Mouse (Mus musculus) hindbrain, embryonic 12.5 days (tissue): ENCODE results near the gene Catip. TPM values are rescaled to one million over a fixed set of nuclear protein-coding genes. Genes with fewer than 3 reads are reported as not detected.
"Not testable (repeated sequence)": the region's sequence is repeated elsewhere in the genome, so short reads cannot be mapped to it uniquely, and the experiment has no call there.

Experiments
- ATAC-seq: fragments of 200-750 bp; cut with Nextera tagmentation; 2 replicates; pipeline ENCODE4 v1.8.0; 2017; ENCODE audit warnings: moderate TSS enrichment; ENCODE audit not compliant: low FRiP score
- H3K27ac ChIP-seq: fragments of 300-500 bp; sonication (generic); 2 replicates; pipeline ENCODE4 v1.5.1; 2016; ENCODE audit warnings: mild to moderate bottlenecking
- H3K27me3 ChIP-seq: fragments of 300-500 bp; sonication (generic); 2 replicates; pipeline ENCODE4 v1.6.1; 2016; ENCODE audit warnings: mild to moderate bottlenecking
- H3K36me3 ChIP-seq: fragments of 300-500 bp; sonication (generic); 2 replicates; pipeline ENCODE4 v1.6.1; 2016; ENCODE audit warnings: mild to moderate bottlenecking
- H3K4me1 ChIP-seq: fragments of 300-500 bp; sonication (generic); 2 replicates; pipeline ENCODE4 v1.6.1; 2016
- H3K4me2 ChIP-seq: fragments of 300-500 bp; sonication (generic); replicated peaks from 2 replicates; pipeline ENCODE4 v1.6.1; 2016; ENCODE audit warnings: mild to moderate bottlenecking
- H3K4me3 ChIP-seq: fragments of 300-500 bp; sonication (generic); 2 replicates; pipeline ENCODE4 v1.5.1; 2016; ENCODE audit warnings: mild to moderate bottlenecking
- H3K9ac ChIP-seq: fragments of 300-500 bp; sonication (generic); 2 replicates; pipeline ENCODE4 v1.6.1; 2016; ENCODE audit warnings: mild to moderate bottlenecking, moderate library complexity
- H3K9me3 ChIP-seq: fragments of 300-500 bp; sonication (generic); replicated peaks from 2 replicates; pipeline ENCODE4 v1.6.1; 2016; ENCODE audit warnings: mild to moderate bottlenecking
- WGBS: fragments of 180-500 bp; shearing (Covaris S2); methylation state at CpG from one replicate; pipeline ENCODE4 v1.1.7; 2016; 5-methylcytosine and 5-hydroxymethylcytosine counted together
- polyA plus RNA-seq: library from polyadenylated mRNA; unstranded; fragments of >200 nt; fragmentation: Nextera tagmentation; extraction: Ambion mirVana; gene quantifications from 2 replicates; pipeline ENCODE4 v1.2.1, GENCODE M21; 2016

The Catip gene
- polyA plus RNA-seq, 1 experiment from 2014 or later: 1.5 TPM

DNA sequence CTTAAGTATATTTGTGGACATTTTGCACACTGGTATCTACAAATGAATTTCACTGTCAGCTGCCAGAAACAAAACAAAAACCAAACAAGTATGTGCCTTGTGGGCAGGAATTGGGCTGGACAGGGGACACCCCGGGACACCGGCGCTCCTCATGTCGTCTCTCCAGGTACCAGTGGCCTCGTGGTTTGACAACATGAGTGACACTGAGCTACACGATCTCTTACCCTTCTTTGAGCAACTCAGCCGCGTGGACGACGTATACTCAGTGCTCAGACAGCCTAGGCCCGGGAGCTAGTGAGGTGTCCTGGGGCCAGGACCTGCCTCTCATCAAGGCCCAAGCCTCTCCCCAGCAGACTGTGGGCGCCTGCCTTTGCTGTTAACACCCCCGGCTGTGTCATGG is 33.4 kb downstream of the Catip start:
- no peak overlapping the region for H3K4me3 ChIP-seq
- no peak overlapping the region for H3K27ac ChIP-seq
- no peak overlapping the region for H3K9ac ChIP-seq
- peaks cover 32% of the 10 kb centered on the region for H3K4me1 ChIP-seq
- ATAC-seq: no peak
- H3K4me2 ChIP-seq: no peak overlapping the region
- H3K36me3 ChIP-seq: peaks cover 12% of the 10 kb centered on the region
- H3K9me3 ChIP-seq: no peaks in the 10 kb centered on the region
- 87% methylated on average over 12 of the region's 13 CpGs for WGBS
- H3K27me3 ChIP-seq: 0 out of 2 replicates have a peak, but pooled peaks cover 5% of the 10 kb centered on the region

DNA sequence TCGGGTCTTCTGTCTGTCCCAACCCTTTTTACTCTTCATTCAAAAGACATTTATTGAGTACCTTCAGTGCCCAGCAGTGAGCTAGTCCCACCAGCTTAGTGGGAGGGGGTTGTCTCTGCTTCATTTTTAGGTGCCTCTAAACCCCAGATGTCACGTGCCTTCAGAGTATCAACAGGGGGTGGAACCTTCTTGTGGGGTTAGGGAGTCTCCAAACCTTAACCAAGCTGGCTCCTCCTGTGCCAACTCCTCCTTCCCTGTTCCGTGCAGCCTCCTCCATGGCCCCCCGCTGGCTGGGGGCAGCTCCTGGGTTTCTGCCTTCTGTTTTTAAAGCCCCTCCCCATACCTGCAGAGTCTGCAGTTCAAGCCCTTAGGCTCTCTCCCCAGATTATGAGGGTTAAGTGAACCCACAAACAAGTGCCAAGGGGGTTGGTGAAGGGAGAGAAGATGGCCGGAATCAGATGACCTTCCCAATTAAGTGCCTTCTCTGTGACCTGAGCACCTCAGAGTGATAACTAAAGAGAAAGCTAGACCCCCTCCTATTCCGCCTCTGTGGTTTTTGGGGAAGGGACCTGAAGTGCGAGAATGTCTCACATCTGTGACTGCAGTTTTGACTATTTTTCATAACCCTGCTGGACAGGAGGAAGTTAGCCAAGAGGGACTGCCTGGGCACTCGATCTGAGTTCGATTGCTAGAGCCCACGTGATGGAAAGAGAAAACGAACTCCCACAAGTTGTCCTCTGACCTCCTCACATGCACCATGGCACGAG is 34.7 kb downstream of the Catip start:
- peaks cover 12% of the 10 kb centered on the region for H3K36me3 ChIP-seq
- H3K27ac ChIP-seq: peak overlapping the region; percentile 82
- H3K27me3 ChIP-seq, ATAC-seq, H3K9me3 ChIP-seq: not testable (repeated sequence)
- WGBS: 6% methylated on average over 12 of the region's 12 CpGs
- H3K4me3 ChIP-seq: peak overlapping the region; percentile 42
- H3K9ac ChIP-seq: peak overlapping the region; percentile 59; the same call in 1 of the 2 replicates
- H3K4me2 ChIP-seq: peak overlapping the region; percentile 83
- H3K4me1 ChIP-seq: peaks cover 29% of the 10 kb centered on the region

DNA sequence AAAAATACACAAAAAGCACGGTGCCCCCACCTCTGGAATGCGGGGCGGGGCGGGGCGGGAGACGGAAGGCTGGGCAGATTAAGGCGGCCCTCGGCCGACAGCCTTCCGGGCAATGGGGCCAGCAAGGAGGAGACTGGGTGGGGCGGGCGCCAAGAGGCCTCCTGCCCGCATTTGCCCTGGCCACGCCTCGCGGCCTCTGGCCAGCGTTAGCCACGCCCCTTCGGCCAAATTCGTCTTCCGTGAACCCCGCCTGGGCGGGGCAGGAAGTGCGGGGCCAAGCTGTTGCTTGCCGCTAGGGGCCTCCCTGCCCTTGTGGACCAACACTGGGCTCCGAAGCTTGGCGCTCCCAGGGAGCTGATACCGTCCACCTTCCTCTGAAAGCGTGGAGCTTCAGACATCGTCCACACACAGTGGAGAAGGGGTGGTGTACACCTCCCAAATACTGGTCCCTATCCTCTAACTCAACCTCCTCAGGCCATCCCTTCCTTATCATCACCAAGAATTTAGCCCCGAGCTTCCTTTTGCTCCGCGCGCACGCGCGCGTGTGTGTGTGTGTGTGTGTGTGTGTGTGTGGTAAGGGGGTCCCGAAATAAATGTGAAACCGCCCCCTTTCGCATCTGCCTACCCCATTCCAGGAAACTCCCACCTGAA is 35.5 kb downstream of the Catip start:
- Histone ChIP-seq H3K4me1 (peaks cover 25% of the 10 kb centered on the region), H3K4me3 (peak overlapping the region; percentile 42), H3K27ac (peak overlapping the region; percentile 82), H3K36me3 (peaks cover 12% of the 10 kb centered on the region), H3K27me3 (no peaks in the 10 kb centered on the region; the same call in 1 of the 2 replicates), H3K9me3 (no peaks in the 10 kb centered on the region), H3K4me2 (peak overlapping the region; percentile 83), H3K9ac (peak overlapping the region; percentile 59)
- peak; percentile 89 for ATAC-seq
- under 1% methylated on average over 41 of the region's 41 CpGs for WGBS

DNA sequence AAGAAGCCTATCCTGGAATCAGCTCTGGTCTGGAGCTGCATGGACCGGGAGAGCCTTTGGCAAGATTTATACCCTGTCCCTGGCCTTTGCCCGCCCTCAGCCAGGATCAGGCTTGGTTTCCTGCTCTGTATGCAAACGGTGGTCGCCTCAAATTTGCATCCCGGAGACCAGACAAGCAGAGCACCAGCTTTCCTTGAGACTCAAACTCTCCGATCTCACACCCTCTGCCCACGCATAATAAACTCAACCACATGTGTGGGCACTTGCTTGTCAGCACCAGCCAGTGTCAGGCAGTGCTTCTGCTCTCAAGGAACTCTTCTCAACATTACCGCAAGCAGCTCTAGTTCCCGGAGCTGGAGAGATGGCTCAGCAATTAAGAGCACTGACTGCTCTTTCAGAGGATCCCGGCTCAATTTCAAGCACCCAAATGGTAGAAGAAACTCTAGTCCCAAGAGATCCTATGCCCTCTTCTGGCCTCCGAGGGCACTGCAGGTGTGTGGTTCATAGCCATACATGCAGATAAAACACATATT is 36.1 kb downstream of the Catip start:
- H3K4me3 ChIP-seq: peak overlapping the region; percentile 42
- no peaks in the 10 kb centered on the region for H3K9me3 ChIP-seq
- peak overlapping the region; percentile 82 for H3K27ac ChIP-seq
- H3K36me3 ChIP-seq: peaks cover 12% of the 10 kb centered on the region
- 6% methylated on average over 11 of the region's 11 CpGs for WGBS
- peak overlapping the region; percentile 59 for H3K9ac ChIP-seq
- H3K27me3 ChIP-seq: no peaks in the 10 kb centered on the region; the same call in 1 of the 2 replicates
- peak overlapping the region; percentile 83 for H3K4me2 ChIP-seq
- ATAC-seq: peak; percentile 23; the same call in 1 of the 2 replicates
- peaks cover 19% of the 10 kb centered on the region for H3K4me1 ChIP-seq

DNA sequence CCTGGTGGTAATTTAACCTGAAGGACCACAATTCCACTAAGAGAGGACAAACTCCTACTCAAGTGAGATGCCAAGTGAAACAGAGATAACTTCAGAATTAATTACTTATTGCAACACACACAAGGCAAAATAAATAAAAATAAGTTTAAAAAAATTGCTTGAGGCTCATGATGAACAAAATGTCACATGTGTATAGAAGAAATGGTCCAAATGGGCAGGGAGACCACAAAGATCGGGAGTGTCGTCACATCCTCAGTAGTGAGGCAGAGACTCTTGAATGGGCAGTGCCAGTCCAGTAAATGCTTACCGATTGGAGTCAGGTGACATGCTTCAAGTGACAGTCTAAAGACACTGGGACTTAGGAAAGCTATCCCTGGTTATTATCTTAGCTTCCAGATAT is 38.6 kb downstream of the Catip start:
- Histone ChIP-seq H3K4me1 (peaks cover 12% of the 10 kb centered on the region), H3K4me2 (no peak overlapping the region), H3K4me3 (no peak overlapping the region), H3K36me3 (no peaks in the 10 kb centered on the region), H3K27ac (no peak overlapping the region), H3K27me3 (no peaks in the 10 kb centered on the region; the same call in 1 of the 2 replicates), H3K9me3 (no peaks in the 10 kb centered on the region), H3K9ac (no peak overlapping the region)
- ATAC-seq: no peak
- 85% methylated on average over 3 of the region's 3 CpGs for WGBS

DNA sequence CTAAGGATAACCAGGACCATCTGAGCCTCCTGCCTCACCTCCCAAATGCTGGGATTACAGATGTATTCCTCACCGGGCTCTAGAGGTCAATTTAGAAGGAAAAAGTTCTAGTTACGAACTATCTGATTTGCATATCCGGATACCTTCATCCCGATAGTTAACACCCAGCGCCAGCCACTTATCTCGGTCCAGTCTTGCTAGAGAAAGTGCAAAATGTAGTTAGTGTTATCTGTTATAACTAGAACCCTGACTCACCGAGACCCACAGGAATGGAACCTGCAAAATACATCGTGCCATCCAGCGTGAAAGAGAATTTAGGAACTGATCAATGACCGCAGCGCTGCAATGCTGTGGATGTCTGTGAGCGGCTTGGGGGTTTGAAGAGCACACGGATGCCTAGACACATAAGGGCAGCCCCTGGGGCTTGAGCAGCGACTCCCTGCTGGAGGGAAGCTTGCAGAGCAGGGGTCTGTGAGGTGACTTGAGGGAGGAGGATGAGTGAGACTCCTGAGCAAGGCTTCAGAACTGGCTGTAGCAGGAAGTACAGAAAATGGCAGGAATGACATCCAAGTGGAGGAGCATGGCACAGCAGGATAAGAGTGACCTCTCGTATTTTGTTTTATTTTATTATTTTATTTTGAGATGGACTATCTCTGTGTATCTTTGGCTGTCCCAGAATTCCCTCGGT is 39.3 kb downstream of the Catip start:
- 55% methylated on average over 16 of the region's 16 CpGs for WGBS
- no peaks in the 10 kb centered on the region for H3K36me3 ChIP-seq
- H3K4me1 ChIP-seq: peaks cover 12% of the 10 kb centered on the region
- H3K9me3 ChIP-seq: no peaks in the 10 kb centered on the region
- no peak for ATAC-seq
- H3K27ac ChIP-seq: no peak overlapping the region
- H3K27me3 ChIP-seq: no peaks in the 10 kb centered on the region; the same call in 1 of the 2 replicates
- H3K4me3 ChIP-seq: no peak overlapping the region
- H3K4me2 ChIP-seq: no peak overlapping the region
- H3K9ac ChIP-seq: no peak overlapping the region

DNA sequence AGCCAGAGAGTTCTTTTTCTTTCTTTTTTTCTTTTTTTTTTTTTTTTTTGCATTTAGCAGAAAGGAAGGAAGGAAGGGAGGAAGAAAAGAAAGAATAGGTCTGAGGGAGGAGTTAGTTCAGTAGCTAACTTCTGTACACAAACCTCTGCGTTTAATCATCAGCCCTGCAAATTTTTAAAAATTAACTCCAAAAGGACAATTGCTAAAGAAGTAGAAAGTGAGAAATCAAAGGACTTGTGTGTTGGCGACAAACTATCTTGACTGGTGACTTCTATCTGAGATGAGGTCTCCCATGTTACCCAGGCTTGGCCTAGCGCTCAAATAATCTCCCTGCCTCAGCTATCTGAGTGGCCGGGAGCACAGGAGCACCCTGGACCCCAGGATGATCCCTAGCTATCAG is 42.3 kb downstream of the Catip start:
- Histone ChIP-seq H3K4me1 (no peaks in the 10 kb centered on the region), H3K27ac (no peak overlapping the region), H3K9ac (no peak overlapping the region), H3K4me3 (no peak overlapping the region), H3K27me3 (no peaks in the 10 kb centered on the region; the same call in 1 of the 2 replicates), H3K36me3 (no peaks in the 10 kb centered on the region), H3K9me3 (no peaks in the 10 kb centered on the region), H3K4me2 (no peak overlapping the region)
- no peak for ATAC-seq
- 93% methylated on average over 4 of the region's 4 CpGs for WGBS

DNA sequence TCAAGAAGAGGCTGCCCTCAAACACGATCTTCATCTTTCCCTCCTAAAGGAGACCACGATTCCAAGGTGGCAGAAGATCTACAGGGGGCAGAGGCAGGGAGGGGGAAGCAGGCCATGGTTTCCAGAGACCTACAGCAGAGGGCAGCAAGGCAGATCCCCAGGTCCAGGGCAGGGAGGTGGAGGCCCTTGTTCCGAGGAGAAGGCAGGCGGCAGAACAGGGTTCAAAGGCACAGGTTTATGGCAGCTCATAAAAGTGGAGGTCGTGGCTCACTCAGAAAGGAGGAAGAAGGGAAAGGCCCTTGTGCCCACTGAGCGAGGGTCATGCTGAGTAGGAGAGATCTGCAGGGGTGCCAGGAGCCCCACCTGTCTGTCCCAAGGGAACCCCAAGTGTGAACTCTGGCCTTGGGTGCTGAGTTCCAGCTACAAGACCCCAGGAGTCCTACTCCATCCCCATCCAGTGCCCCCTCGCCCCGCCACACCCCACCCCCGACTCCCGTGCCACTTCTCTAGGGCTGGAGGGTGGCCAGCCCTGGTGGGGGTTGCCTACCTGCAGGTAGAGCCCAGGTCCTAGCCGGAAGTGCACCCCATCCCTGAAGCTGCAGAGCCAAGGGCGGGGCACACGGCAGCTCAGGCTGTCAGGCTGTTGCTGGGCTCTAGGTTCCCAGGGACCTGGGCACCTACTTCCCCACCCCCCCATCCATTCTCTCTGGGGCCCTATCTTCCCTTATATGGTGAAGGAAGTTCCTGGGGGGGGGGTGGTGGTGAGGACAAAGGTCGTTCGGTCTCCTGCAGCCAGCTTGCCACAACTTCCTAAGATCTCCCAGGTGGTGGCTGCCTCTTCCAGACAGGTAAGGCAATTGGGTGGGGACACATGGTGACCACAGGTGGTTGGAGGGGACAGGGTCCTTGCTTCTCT is 46.9 kb downstream of the Catip start, which contains the start of gene Vil1:
Gene Vil1, plus strand, starts transcription at position 788 of the 916 bp plus-strand sequence.
- Histone ChIP-seq H3K27ac (no peak within 1 kb of the TSS), H3K4me1 (no peaks in the 10 kb centered on the region), H3K4me2 (no peak within 1 kb of the TSS), H3K4me3 (no peak within 1 kb of the TSS), H3K9me3 (no peaks in the 10 kb centered on the region), H3K27me3 (no peaks in the 10 kb centered on the region), H3K36me3 (no peaks in the 10 kb centered on the region), H3K9ac (no peak within 1 kb of the TSS)
- WGBS: 58% methylated on average over 14 of the region's 15 CpGs
- ATAC-seq: no peak

DNA sequence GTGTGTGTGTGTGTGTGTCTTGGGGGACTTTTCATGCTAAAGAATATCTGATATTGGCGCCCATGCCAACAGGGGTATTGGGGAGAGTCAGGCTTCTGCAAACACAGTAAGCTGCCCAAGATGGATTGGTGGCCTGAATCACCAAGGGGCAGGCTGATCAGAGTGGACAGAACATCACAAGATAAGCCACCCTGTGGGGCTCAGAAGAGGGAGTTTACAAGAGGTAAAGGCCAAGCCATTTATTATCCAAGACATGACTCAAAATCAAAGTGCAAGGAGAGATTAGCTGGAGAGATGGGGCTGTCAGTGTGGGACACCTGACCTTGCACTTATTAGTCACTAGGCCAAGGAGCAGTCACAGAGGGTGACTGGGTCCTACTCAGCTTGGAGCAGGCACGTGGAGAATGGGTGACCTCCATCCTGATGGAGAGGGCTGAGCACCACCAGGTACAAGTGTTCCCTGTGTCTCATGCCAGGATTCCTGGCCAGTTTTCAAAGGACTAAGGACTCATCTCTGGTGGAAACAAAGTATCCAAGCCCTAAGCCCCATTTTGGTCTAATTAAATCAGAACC is 49.9 kb downstream of the Catip start:
- Histone ChIP-seq H3K4me1 (no peaks in the 10 kb centered on the region), H3K27ac (no peak overlapping the region), H3K4me2 (no peak overlapping the region), H3K27me3 (no peaks in the 10 kb centered on the region), H3K9me3 (no peaks in the 10 kb centered on the region), H3K36me3 (no peaks in the 10 kb centered on the region), H3K4me3 (no peak overlapping the region), H3K9ac (no peak overlapping the region)
- ATAC-seq: no peak
- WGBS: 62% methylated on average over 2 of the region's 2 CpGs

DNA sequence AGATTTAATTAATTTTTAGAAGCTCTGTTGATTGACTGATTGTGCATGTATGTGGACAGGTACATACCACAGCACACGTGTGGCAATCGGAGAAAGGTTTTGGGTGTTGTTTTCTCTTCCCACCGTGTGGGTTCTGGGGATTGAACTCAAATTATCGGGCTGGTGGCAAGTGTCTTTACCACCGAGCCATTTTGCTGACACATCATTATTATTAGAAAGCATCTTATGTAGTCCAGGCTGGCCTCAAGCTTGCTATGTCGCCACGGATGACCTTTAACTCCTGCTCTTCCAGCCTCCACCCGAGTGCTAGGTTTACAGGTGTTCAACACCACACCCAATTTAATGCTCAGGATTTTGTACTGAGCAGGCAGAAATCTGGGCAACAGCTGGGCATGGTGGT is 50.8 kb downstream of the Catip start:
- H3K36me3 ChIP-seq: no peaks in the 10 kb centered on the region
- no peak overlapping the region for H3K9ac ChIP-seq
- H3K4me3 ChIP-seq: no peak overlapping the region
- H3K4me2 ChIP-seq: no peak overlapping the region
- no peaks in the 10 kb centered on the region for H3K27me3 ChIP-seq
- H3K4me1 ChIP-seq: no peaks in the 10 kb centered on the region
- no peaks in the 10 kb centered on the region for H3K9me3 ChIP-seq
- WGBS: 80% methylated on average over 8 of the region's 8 CpGs
- ATAC-seq: no peak
- H3K27ac ChIP-seq: no peak overlapping the region

DNA sequence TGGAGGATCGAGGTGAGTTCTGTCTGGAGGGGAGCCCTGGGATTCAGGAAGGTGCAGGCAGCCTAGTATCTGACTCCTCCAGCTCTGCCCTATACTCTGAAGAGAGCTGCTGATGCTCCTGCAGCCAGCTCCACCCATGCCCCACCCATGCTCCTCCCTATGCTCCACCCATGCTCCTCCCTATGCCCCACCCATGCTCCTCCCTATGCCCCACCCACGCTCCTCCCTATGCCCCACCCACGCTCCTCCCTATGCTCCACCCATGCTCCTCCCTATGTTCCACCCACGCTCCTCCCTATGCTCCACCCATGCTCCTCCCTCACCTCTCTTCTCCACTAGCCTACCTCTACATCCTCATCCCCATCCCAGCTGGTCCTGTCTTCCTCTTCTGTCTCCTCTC is 53.2 kb downstream of the Catip start:
- ATAC-seq: no peak
- H3K36me3 ChIP-seq: no peaks in the 10 kb centered on the region
- H3K4me3 ChIP-seq: no peak overlapping the region
- no peaks in the 10 kb centered on the region for H3K4me1 ChIP-seq
- H3K27ac ChIP-seq: no peak overlapping the region
- no peaks in the 10 kb centered on the region for H3K9me3 ChIP-seq
- 39% methylated on average over 4 of the region's 4 CpGs for WGBS
- no peak overlapping the region for H3K4me2 ChIP-seq
- no peaks in the 10 kb centered on the region for H3K27me3 ChIP-seq
- no peak overlapping the region for H3K9ac ChIP-seq
